Mouse (Mus musculus): ENCODE measurements around the gene Olfr315. TPM values are rescaled to one million over a fixed set of nuclear protein-coding genes. Genes with fewer than 3 reads are reported as not detected.

Gene Olfr315
- polyA plus RNA-seq (2015; fragmentation: Nextera tagmentation; extraction: Ambion mirVana), result not detected in 2 replicates

GRCm38 (mm10) chr11:58772888-58773287, at the start of gene Olfr315:
Gene Olfr315, plus strand, starts transcription at chr11:58773188.

GRCm38 (mm10) chr11:58723914-58724313, 49.1 kb upstream of the Olfr315 start, which contains the start of gene Olfr318:
Gene Olfr318, minus strand, starts transcription at chr11:58724014.

GRCm38 (mm10) chr11:58738792-58739262, 34.2 kb upstream of the Olfr315 start, which contains the start of gene Olfr317:
Gene Olfr317, minus strand, starts transcription at chr11:58739212.

GRCm38 (mm10) chr11:58752434-58752833, 20.6 kb upstream of the Olfr315 start, which contains the start of gene Olfr316:
Gene Olfr316, plus strand, starts transcription at chr11:58752734.

GRCm38 (mm10) chr11:58782480-58783089, 9.6 kb downstream of the Olfr315 start, which contains the start of gene Olfr314:
Gene Olfr314, plus strand, starts transcription at chr11:58782952.

GRCm38 (mm10) chr11:58801558-58802228, 28.7 kb downstream of the Olfr315 start, which contains the start of gene Fam183b:
Gene Fam183b, minus strand, starts transcription at chr11:58801960.

GRCm38 (mm10) chr11:58814700-58815099, 41.7 kb downstream of the Olfr315 start, which contains the start of gene Olfr313:
Gene Olfr313, plus strand, starts transcription at chr11:58815000.

GRCm38 (mm10) chr11:58828937-58829336, 55.9 kb downstream of the Olfr315 start, which contains the start of gene Olfr312:
Gene Olfr312, plus strand, starts transcription at chr11:58829237.

Other genes starting within 250 kb of the Olfr315 start
- gene Olfr330, start 238.4 kb upstream of the Olfr315 start, polyA plus RNA-seq (2015; fragmentation: Nextera tagmentation; extraction: Ambion mirVana), result 1.7 and 4.9 TPM in 2 replicates
- gene Olfr329-ps, start 226.8 kb upstream of the Olfr315 start, polyA plus RNA-seq (2015; fragmentation: Nextera tagmentation; extraction: Ambion mirVana), result 0.28 and 2.0 TPM in 2 replicates
- 0.24 and 0.77 TPM in 2 replicates for gene Olfr328, start 217.6 kb upstream of the Olfr315 start, polyA plus RNA-seq (2015; fragmentation: Nextera tagmentation; extraction: Ambion mirVana)
- gene Olfr224, start 202.6 kb upstream of the Olfr315 start, polyA plus RNA-seq (2015; fragmentation: Nextera tagmentation; extraction: Ambion mirVana), result 0.25 TPM in 1 of 2 replicates, not detected in the other
- gene Olfr325, start 195.5 kb upstream of the Olfr315 start, polyA plus RNA-seq (2015; fragmentation: Nextera tagmentation; extraction: Ambion mirVana), result 0.20 TPM in 1 of 2 replicates, not detected in the other
- not detected in 2 replicates for gene Olfr324, start 178.1 kb upstream of the Olfr315 start, polyA plus RNA-seq (2015; fragmentation: Nextera tagmentation; extraction: Ambion mirVana)
- gene 2210407C18Rik, start 157.1 kb upstream of the Olfr315 start, polyA plus RNA-seq (2015; fragmentation: Nextera tagmentation; extraction: Ambion mirVana), result 2.0 TPM in 1 of 2 replicates, not detected in the other
- gene Olfr323, start 142.7 kb upstream of the Olfr315 start, polyA plus RNA-seq (2015; fragmentation: Nextera tagmentation; extraction: Ambion mirVana), result not detected in 2 replicates
- gene Trim58, start 132.7 kb upstream of the Olfr315 start, polyA plus RNA-seq (2015; fragmentation: Nextera tagmentation; extraction: Ambion mirVana), result 0.20 and 1.0 TPM in 2 replicates
- not detected in 2 replicates for gene Olfr322, start 114.4 kb upstream of the Olfr315 start, polyA plus RNA-seq (2015; fragmentation: Nextera tagmentation; extraction: Ambion mirVana)
- gene Olfr320, start 92.1 kb upstream of the Olfr315 start, polyA plus RNA-seq (2015; fragmentation: Nextera tagmentation; extraction: Ambion mirVana), result not detected in 2 replicates
- gene Olfr319, start 74.0 kb upstream of the Olfr315 start, polyA plus RNA-seq (2015; fragmentation: Nextera tagmentation; extraction: Ambion mirVana), result not detected in 2 replicates
- gene Olfr318, start 49.2 kb upstream of the Olfr315 start, polyA plus RNA-seq (2015; fragmentation: Nextera tagmentation; extraction: Ambion mirVana), result not detected in 2 replicates
- gene Olfr317, start 34.0 kb upstream of the Olfr315 start, polyA plus RNA-seq (2015; fragmentation: Nextera tagmentation; extraction: Ambion mirVana), result not detected in 2 replicates
- gene Olfr316, start 20.5 kb upstream of the Olfr315 start, polyA plus RNA-seq (2015; fragmentation: Nextera tagmentation; extraction: Ambion mirVana), result not detected in 2 replicates
- gene Olfr314, start 9.8 kb downstream of the Olfr315 start, polyA plus RNA-seq (2015; fragmentation: Nextera tagmentation; extraction: Ambion mirVana), result not detected in 2 replicates
- gene Fam183b, start 28.8 kb downstream of the Olfr315 start, polyA plus RNA-seq (2015; fragmentation: Nextera tagmentation; extraction: Ambion mirVana), result 20.7 and 23.2 TPM in 2 replicates
- gene Olfr313, start 41.8 kb downstream of the Olfr315 start, polyA plus RNA-seq (2015; fragmentation: Nextera tagmentation; extraction: Ambion mirVana), result not detected in 2 replicates
- not detected in 2 replicates for gene Olfr312, start 56.0 kb downstream of the Olfr315 start, polyA plus RNA-seq (2015; fragmentation: Nextera tagmentation; extraction: Ambion mirVana)
- gene Olfr311, start 66.1 kb downstream of the Olfr315 start, polyA plus RNA-seq (2015; fragmentation: Nextera tagmentation; extraction: Ambion mirVana), result not detected in 2 replicates
- 4.3 and 5.0 TPM in 2 replicates for gene Gm12258, start 74.0 kb downstream of the Olfr315 start, polyA plus RNA-seq (2015; fragmentation: Nextera tagmentation; extraction: Ambion mirVana)
- gene 2810021J22Rik, start 94.0 kb downstream of the Olfr315 start, polyA plus RNA-seq (2015; fragmentation: Nextera tagmentation; extraction: Ambion mirVana), result 4.5 and 5.1 TPM in 2 replicates
- 4.0 and 4.4 TPM in 2 replicates for gene Zfp39, start 131.0 kb downstream of the Olfr315 start, polyA plus RNA-seq (2015; fragmentation: Nextera tagmentation; extraction: Ambion mirVana)
- gene Btnl10, start 144.7 kb downstream of the Olfr315 start, polyA plus RNA-seq (2015; fragmentation: Nextera tagmentation; extraction: Ambion mirVana), result 0.63 TPM in 1 of 2 replicates, not detected in the other
- 206 and 211 TPM in 2 replicates for gene Rnf187, start 165.7 kb downstream of the Olfr315 start, polyA plus RNA-seq (2015; fragmentation: Nextera tagmentation; extraction: Ambion mirVana)
- gene Hist3h2ba, start 175.7 kb downstream of the Olfr315 start, polyA plus RNA-seq (2015; fragmentation: Nextera tagmentation; extraction: Ambion mirVana), result 41.7 and 56.5 TPM in 2 replicates
- gene Hist3h2a, start 181.5 kb downstream of the Olfr315 start, polyA plus RNA-seq (2015; fragmentation: Nextera tagmentation; extraction: Ambion mirVana), result 32.6 and 35.6 TPM in 2 replicates
- gene Trim17, start 181.5 kb downstream of the Olfr315 start, polyA plus RNA-seq (2015; fragmentation: Nextera tagmentation; extraction: Ambion mirVana), result 0.19 TPM in 2 replicates
- gene Trim11, start 204.9 kb downstream of the Olfr315 start, polyA plus RNA-seq (2015; fragmentation: Nextera tagmentation; extraction: Ambion mirVana), result 10.5 and 18.0 TPM in 2 replicates